Mouse (Mus musculus) ovary, adult 18-20 months (tissue): ENCODE data around the gene Pfn3.

ENCODE experiments used
- DNase-seq: peaks from one replicate; pipeline ENCODE4 v3.0.0; 2022; ENCODE audit warnings: low spot score, mixed read lengths

Pfn3 gene

GRCm38 (mm10) chr13:55398088-55398487, 16.9 kb downstream of the Pfn3 start, which contains the start of gene Slc34a1:
Gene Slc34a1 (plus strand): TSS chr13:55398187.
- DNase-seq = no peak

- DNase-seq = no peak
These were observed 22.1 kb downstream of the Pfn3 start for GRCm38 (mm10) chr13:55392933-55393332.

- no peak for DNase-seq
These were observed 23.4 kb downstream of the Pfn3 start for GRCm38 (mm10) chr13:55391626-55392029.

DNA sequence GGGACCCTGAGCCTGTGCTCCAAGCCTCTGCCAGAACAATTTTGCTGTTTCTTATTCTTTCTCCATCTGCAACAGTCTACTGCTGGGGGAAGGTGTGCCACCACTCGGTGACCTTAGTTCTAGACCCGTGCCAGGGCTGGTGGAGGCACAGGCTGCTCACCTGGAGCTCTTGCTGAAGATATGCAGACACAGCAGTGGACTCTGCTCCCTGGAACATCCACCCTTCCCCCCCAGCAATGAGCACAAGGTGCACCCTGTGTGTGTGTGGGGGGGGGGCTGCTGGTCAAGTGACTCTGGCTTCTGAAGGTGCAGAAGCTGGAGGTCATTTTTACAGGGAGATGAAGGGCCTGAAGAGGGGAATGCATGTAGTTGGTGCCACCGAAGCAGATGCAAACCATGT, 24.4 kb downstream of the Pfn3 start:
- DNase-seq = no peak

DNA sequence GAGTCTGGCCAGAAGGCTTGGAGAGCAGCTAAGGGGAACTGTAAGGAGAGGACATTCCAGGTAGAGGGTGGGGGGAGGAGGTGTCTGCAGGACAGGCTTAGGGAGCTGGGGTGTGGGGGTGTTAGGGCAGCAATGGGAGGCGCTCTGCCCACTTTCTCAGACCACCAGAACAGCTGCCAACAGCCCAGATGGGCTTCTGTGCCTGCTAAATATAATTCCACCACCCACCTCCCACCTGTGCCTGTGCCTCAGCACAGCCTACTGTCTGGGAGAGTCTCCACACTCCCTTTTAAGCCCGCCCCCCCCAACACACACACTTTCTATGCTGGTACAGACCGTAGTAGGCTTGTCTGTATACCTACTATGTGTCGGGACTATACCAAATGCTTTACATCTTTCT, 33.2 kb downstream of the Pfn3 start:
- no peak for DNase-seq

DNA sequence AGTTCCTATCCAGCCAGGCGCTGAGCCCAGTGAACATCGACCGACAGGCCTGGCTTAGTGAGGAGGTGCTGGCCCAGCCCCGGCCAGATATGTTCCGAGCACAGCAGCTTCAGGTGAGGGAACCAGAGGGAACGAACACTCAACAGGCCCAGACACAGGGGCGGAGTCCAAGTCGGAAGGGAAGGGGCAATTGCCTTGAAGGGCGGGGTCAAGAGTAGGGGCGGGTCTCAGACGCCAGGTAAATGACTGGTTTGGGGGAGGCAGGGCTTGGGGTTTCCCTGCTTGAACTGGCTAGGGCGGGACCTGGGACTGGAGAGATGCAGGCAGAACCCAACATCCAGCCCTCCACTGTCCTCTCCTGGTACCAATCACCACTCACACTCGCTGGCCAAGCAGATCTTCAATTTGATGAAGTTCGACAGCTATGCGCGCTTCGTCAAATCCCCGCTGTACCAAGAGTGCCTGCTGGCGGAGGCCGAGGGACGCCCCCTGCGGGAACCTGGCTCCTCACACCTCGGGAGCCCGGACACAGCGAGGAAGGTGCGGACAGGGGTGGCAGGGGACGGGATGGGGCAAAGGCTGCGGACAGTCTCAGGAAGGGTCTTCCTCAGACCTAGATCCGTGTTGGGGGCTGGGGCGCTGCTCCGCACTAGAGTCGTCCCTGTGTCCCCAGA, 36.0 kb downstream of the Pfn3 start:
- no peak for DNase-seq

DNA sequence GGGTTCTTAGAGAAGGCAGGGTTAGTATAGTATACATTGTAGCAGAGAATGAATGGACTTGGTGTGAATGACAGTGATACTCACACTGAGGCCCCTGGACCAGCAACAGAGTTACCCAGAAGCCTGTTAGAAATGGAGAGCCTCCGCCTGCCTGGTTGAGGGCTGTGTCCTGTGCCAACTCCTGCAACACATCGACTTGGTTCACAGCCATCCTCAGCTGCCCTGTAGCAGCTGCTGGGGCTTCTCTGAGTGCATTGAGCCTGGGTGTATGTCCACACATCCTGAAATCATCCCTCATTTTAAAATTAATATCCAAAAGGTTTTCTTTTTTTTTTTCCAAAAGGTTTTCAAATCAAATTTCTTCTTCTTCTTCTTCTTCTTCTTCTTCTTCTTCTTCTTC, 39.2 kb downstream of the Pfn3 start:
- no peak for DNase-seq

- DNase-seq = no peak
These were observed 40.7 kb downstream of the Pfn3 start for GRCm38 (mm10) chr13:55374206-55374924.

DNA sequence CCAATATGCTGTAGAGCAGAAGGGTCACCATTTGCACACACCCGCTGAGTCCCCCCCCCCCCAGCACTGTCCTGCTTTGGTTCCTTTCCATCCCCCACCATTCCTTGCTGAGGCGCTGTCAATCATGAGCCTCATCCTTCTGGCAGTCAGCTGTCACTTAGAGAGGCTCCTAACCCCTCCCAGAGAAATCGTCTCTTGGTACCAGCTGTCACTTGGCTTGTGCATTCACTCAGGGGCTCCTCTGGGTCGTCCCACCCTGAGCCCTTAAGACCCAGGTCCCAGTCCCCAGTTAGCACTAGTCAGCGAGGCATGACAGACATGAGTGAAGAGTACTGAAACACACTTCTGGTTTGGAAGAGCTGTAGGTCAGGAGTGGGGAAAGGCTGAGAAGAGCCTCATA, 43.3 kb downstream of the Pfn3 start:
- no peak for DNase-seq

DNA sequence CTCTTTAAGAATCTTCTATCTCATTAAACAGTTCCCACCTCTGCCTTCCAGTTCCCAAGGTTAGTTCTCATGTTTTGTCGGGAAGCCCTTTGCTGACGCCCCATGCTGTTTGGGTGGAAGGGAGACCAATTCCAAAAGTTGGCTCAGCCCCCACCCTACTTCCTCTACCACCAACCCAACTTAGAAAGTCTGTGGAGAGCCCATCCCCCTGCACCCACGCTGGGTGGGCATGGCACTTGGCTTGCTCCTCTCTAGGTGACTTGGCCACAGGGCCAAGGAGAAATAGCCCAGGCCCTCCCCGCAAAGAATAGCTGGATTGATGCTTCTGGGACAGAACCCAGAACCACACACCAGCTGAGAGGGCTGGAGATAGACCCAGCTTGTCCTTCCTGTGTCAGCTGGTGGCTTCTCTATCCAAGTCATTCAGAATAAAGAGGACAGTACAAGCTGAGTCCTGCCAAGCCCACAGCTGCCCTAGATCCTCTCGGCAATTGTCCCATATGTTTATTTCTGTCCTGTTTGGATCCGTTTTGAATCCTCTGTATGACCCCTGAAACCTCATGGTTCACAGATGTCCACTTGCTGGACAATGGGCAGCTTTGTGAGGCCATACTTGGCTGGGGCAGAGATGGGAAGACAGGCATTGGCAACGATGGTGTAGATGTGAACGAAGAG, 43.9 kb downstream of the Pfn3 start:
- DNase-seq = no peak

DNA sequence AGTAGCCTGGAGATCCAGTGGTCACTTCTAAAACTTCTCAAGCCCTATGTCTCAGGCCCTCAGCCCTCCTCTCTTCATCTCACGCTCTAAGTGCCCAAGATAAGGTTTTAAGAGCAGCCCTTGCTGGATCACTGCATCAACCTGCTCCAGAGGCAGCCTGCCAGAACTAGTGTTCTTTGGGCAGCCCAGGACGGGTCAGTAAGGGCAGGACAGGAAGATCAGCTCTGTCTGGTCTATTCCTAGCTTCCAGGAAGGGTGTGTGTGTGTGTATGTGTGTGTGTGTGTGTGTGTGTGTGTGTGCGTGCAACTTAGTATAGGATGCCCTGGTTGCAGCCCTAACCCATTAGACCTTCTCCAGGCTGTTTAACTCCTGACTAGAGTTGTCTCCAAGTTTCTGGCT, 44.8 kb downstream of the Pfn3 start:
- DNase-seq = no peak

DNA sequence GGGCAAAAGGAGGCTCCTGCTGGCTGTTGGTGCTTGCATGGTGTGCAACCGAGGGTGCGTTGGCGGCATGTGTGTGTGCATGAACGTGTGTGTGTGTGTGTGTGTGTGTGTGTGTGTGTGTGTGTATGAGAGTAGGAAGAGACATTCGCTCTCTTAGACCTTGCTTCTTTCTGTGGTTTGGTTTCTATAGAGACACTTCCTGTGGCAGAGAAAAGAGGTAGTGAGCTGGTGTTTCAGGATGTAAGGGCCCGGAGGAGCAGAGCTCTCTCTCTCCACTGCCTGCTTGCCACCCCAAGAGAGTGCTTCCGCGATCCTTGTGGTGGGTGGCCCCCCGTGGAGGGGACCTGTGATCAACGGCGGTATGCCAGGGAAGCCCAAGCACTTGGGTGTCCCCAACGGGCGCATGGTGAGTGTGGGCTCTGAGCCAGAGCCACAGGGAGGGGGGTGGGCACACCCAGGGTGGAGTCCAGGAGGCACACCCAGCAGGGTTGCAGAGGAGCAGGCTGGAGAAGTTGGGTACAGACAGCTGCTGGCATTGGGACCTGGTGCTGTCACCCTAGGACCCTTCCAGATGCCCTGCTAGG, 45.4 kb downstream of the Pfn3 start, which contains the start of gene Rgs14:
Gene Rgs14, plus strand, starts transcription at position 202 of the 584 bp plus-strand sequence.
- DNase-seq = no peak

DNA sequence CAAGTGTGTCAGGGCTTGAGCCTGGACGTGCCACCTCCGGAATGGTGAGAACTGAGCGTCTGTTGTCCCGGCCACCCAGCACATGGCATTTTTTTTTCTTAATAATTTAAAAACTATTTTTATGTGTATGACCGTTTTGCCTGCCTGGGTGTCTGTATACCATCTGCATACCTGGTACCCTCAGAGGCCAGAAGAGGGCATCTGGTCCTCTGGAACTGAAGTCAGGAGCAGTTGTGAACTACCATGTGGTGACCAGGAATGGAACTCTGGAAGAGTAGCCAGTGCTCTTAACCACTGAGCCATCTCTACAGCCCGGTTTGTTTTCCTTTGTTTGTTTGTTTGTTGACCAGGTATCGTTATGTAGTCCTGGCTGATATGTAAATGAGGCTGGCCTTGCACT, 46.6 kb downstream of the Pfn3 start:
- DNase-seq = no peak
